Mouse (Mus musculus): ENCODE measurements at regions not wholly inside any gene's neighbourhood (a gene's known extent, or its start where the extent isn't known, plus 50 kb on each side); places are given as distances from the start of the nearest gene placed in this dataset.

GRCm38 (mm10) chr1:143858532-143858931, 81.5 kb downstream of the Uchl5 start:
- no peak for TF ChIP-seq CTCF (IDR thresholded peaks at IDR 0.05; ENCODE audit: low read depth)
- no peak for TF ChIP-seq EP300 (IDR thresholded peaks at IDR 0.05; ENCODE audit: low read depth)

Data from liver, embryonic 14.5 days (tissue).